Mouse (Mus musculus) granulocyte monocyte progenitor cell, adult 5-6 weeks (primary cell): ENCODE results near the gene Poldip3. TPM values are rescaled to one million over a fixed set of nuclear protein-coding genes. Genes with fewer than 3 reads are reported as not detected.
"Not testable (repeated sequence)": the region's sequence is repeated elsewhere in the genome, so short reads cannot be mapped to it uniquely, and the experiment has no call there.

Experiments used
- ATAC-seq: replicated peaks from 2 replicates; pipeline ENCODE4 v1.8.0; 2016; ENCODE audit warnings: mild to moderate bottlenecking, moderate TSS enrichment, inconsistent platforms; ENCODE audit not compliant: poor library complexity, severe bottlenecking
- total RNA-seq, 2 experiments: library from RNA; stranded (forward) in 1 of 2; stranded (reverse) in 1 of 2; fragments of 200-712, 200-1000 nt in 1 of 2; fragments of >200 nt in 1 of 2; fragmentation: Nextera tagmentation in 1 of 2; gene quantifications; 2 replicates each; pipeline ENCODE4 v1.2.3; 2014 to 2017

The Poldip3 gene
- total RNA-seq, 2 experiments from 2014 or later = 72.5 to 78.7 TPM

DNA sequence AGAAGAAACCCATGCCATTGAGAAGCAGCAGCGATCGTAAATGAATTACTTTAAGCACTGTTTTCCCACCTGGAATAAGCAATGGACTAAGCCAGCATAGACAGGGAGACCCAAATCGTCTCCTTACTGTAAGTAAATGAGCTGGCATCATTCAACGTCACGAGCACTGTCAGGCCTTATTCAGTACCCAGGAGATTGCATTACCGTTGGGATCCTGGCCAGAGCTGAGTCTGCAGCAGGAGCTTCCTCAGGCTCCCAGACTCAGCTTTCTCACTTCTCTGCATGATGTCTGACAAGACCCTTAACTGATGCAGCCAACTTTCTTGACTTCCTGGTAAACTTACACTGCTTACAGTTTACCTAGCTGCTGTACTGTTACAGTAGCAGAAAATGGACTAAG lies 14.5 kb downstream of the Poldip3 start:
- no peak for ATAC-seq

GRCm38 (mm10) chr15:83129530-83130231 lies 19.5 kb downstream of the Poldip3 start:
- ATAC-seq = peak; percentile 65

DNA sequence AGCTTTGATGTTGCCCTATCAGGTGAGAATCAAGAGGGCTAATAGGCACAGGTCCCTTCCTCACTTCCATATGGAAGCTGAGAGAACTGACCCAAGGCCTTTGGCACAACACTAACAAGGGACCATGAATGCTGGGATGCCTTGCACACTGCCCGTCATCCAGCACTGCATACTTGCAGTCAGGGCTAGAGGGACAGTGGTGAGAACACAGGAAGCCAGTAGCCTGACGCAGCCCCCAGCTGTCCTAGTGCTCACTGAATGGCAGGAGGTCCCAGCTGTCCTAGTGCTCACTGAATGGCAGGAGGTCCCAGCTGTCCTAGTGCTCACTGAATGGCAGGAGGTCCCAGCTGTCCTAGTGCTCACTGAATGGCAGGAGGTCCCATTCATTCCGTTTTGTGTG lies 22.1 kb downstream of the Poldip3 start:
- not testable (repeated sequence) for ATAC-seq

DNA sequence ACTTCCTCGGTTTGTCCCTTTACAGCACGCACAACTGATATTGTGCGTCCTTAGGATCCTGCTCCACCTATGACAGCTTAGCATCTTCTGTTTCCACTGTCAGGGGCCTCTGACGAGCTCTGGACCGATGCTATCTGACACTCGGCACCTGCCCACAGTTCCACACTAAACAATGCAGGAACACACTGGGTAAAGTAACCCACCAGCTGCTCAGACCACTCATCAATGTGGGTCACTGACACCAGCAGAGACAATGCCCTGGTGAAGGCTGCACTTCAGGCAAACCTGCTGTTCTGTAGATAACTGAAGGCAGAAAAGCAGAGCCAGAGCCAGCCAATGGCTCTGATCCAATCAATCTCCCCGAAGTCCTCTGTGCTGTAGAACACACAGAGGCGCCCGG lies 22.6 kb downstream of the Poldip3 start:
- ATAC-seq = no peak

GRCm38 (mm10) chr15:83124625-83125024 lies 24.6 kb downstream of the Poldip3 start:
- ATAC-seq = no peak

DNA sequence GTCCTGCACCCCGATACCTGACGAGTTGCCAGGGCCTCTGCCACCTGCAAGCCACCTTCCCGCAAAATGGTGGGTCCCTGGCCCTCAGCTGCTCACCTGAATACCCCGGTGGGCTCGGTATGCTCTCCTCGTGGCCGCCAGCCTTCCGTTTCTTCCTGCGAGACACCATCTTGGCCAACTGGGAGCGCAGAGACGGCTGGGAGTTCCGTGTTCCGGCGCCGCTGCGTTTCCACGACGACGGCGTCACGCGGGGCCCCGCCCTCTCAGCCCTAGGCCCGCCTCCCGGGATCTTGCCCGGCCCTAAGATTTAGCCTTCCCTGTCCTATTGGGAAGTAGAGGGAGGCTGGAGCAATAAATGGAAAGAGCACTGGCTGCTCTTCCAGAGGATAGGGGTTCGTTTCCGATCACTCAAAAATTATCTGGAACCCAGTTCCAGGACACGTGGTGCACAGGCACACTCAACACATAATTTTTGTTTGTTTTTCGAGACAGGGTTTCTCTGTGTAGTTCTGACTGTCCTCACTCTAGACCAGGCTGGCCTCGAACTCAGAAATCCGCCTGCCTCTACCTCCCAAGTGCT lies 26.5 kb downstream of the Poldip3 start, which contains the start of gene Rrp7a:
TSS of gene Rrp7a (minus strand) at position 236 of the 580 bp plus-strand sequence.
- peak; percentile 91 for ATAC-seq

- peak; percentile 52 for ATAC-seq
Observed at GRCm38 (mm10) chr15:83121709-83122565, 27.2 kb downstream of the Poldip3 start.

DNA sequence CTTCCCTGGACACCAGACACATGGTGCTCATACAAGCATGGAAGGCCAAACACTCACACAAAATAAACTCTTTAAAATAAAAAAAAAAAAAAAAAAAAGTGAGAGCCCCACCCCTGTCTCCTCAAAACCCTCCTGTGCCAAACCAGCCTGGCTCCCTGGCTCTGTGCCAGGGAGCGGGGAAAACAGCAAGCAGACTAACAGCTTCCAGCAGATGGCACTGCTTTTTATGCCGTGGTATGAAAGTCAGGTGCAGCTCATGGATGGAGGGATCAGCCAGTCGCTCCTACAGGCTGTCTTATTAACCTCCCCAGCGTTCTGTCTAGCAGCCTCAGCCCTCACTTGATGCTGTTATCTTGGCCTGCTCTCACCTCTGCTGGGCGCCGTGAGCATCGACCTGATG lies 30.8 kb downstream of the Poldip3 start:
- ATAC-seq = no peak

- ATAC-seq = no peak
Observed at GRCm38 (mm10) chr15:83115071-83115470, 34.1 kb downstream of the Poldip3 start.

DNA sequence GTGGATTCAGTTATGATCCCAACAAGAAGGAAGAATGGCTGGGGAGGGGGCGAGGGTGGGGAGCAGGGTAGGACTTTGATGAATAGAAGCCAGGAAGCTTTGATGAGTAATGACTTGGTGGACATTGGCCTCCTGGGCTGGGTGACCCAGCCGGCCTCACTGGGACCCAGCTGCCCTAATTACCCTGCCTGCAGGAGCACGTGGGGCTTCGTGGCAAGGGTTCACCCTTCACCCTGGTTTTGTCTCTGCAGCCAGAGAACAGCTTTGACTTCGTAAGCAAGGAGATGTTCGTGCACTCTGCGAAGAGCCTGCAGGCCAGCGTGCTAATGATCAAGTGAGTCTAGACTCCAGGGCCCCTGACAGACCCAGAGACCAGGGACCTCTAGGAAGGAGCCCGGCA lies 35.1 kb downstream of the Poldip3 start:
- no peak for ATAC-seq

DNA sequence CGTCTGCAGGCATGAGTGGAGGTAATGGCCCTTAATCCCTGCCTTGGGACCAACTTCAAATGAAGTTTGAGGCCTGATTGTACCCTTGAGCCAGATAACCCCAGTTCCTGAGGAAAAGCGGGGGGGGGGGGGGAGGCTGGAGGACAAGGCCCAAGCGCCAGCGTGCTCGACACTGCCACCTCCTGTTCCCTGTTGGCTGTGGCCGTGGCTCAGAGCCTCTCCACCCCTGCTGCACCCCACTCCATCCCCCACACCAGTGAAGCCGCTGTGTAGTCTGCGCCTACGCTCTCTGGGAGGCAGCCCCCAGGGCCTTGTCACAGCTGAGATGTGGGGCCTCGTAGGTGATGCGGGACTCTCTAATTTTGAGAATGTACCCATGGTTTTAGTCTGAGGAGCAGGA lies 36.3 kb downstream of the Poldip3 start:
- peak; percentile 88 for ATAC-seq

GRCm38 (mm10) chr15:83111874-83112273 lies 37.3 kb downstream of the Poldip3 start:
- ATAC-seq = no peak

DNA sequence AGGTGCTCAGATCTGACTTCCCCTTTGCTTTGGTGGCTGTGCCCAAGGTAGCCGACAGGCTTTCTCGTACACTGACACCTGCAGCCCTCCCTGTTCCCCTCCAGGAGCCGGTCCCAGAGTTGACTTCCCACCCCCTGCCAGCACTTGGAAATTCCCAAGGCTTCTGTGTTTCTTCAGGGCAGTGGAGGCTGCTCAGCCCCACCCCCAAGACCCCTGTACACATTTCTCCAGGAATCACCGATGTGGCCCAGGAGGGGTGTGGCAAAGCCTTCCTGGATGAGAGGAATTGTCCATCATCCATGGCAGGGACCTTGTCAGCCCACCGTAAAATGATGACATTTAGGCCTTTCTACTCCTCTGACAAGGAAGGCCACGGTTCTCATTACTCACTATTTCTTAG lies 37.9 kb downstream of the Poldip3 start:
- ATAC-seq = no peak

DNA sequence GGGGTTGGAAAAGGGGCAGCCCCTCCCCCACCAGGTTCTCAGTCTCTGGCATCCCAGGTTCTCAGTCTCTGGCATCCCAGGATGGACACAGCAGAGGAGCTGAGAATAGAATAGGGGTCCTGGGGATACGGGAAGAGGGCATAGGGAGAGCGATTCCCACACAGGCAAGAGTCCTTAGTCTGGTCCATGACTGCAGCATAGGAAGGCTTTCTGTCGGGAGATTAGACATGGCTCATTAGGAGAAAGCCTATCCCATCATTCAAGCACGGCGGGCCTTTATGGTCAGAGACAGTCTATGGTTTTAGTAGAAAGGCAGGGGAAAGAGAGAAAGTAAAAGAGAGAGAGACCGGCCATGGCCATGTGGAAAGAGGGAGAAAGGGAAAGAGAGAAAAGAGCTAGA lies 41.4 kb downstream of the Poldip3 start:
- ATAC-seq = no peak

DNA sequence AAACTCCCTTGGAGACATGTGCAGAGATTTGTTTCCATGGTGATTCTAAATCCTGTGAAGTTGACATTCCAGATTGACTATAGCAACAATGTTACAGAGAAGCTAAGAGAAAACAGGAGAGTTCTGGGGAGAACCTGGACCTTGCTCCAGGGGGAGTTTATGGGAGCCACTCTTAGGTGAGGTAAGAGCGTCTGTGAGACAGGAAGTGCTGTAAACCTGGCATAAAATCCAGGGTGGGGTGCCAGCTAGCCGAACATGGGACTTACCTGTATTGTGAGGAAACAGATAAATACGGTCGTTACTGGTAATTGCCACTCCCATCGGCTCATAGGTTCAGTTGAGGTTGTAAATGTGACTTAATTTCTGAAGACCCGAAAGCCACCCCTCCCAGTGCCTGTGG lies 42.8 kb downstream of the Poldip3 start:
- ATAC-seq = no peak

DNA sequence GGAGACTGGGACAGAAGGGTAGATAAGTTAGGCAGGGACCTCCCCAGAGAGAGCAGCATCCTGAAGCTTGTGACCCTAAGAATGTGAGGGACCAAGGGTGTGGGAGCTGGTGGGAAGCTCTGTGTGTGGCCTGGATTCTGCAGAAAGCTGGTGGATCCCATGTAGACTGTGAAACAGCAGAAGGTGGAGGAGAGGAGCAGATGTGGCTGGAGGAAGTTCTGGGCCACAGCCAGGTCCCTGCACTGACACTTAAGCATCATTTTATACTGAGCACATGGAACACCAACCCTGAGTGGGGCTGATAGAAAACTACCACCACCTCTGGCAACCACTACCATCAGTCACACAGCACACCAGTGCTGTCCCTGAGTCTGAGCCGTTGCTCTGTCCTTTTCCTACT lies 46.1 kb downstream of the Poldip3 start:
- ATAC-seq = no peak

DNA sequence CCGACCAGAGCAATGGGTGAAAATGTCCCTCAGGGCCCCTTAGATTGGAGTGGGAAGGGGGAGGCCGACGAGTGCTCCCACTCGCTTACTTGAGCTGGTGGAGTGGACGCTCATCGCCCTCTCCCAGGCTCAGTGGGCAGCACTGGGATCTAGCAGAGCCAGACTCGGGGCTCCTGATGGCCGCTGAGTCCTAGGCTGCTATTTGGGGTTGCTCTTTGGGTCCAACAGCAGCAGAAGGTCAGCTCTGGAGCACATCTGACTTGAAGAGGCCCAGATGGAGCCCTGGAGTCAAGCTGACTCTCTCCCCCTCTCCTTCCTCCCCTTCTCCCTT lies 48.9 kb downstream of the Poldip3 start:
- ATAC-seq = no peak

DNA sequence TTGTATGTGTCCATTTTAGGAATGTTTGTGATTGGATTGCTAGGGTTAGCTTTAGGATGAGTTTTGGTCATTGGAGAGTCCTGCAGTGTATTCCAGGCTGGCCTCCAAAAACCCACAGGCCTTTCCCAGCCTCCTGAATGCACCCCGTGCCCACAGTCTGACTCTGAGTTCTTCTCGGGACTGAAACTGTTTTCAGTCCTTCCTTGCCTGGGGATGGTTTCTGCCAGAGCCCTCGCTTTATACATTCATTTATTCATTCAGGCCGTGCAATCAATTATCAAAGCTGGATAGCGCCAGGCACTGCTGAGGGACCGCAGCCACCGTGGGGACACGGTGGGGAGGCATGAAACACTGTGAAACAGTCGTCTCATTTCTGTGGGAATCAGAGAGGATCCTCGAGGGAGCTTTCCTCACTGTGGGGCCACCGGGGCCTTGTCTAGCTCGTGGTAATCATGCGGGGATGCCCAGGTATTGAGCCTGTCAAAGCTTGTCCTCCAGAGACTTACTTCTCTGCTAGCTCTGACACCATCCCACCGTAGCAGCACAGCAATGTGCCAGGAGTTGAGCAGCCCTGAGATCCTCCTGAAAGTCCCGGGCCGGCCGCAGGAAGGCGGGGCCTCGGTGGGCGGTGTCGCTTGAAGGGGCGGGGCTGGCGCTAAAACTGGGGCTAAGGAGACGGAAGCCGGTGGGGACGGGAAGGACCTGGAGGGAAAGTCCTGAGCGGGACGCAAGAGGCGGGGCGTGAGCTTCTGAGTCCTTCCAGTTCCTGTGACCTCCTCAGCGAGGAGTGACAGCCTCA lies 49.5 kb downstream of the Poldip3 start:
- ATAC-seq = peak; percentile 97

DNA sequence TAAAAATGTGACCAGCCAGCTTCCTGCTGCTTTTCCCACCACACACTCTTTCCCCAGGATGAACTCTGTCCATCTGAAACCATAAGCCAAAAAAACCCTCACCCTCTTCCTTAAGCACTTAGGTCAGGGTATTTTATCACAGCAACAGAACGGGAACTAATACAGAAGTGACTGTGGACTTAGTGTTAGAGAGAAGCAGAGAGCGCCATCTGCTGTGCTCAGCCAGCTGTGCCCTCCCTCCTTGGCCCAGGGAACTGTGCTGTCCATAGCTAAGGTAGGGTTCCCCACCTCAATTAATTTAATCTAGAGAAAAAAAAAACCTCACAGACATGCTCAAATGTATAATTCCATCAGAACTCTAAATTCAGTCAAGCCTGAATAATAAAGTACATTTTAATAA lies 53.2 kb downstream of the Poldip3 start:
- peak; percentile 35; the same call in 1 of the 2 replicates for ATAC-seq

GRCm38 (mm10) chr15:83093687-83094086 lies 55.5 kb downstream of the Poldip3 start:
- no peak for ATAC-seq

DNA sequence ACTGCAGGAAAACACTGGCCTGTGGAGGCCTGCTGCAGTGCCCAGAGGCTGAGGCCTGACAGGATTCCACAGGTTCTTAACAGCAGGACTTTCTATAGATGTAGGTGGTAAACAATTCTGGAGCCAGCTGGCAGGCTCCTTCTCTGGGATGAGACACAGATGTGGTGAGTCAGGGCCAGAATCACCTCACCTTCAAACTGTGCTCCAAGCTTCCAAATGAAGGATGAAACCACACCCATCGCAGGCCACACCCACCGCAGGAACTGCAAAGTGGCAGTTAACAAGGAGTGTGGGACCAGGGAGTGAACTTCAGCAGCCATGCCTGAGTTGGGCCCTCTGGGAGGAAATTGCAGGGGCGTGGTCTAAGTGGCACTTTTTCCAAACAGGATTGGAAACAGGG lies 58.3 kb downstream of the Poldip3 start:
- no peak for ATAC-seq
